Mouse (Mus musculus) C2C12 (cell line): ENCODE data around the gene Gpr25. TPM values are rescaled to one million over a fixed set of nuclear protein-coding genes. Genes with fewer than 3 reads are reported as not detected.

Source experiments
- H3K27me3 ChIP-seq: one replicate; pipeline ENCODE4 v1.6.1; 2011; ENCODE audit not compliant: control insufficient read depth, insufficient read depth, insufficient read length
- H3K36me3 ChIP-seq: one replicate; pipeline ENCODE4 v1.6.1; 2011; ENCODE audit not compliant: control insufficient read depth, insufficient read depth
- H3K4me3 ChIP-seq: one replicate; pipeline ENCODE4 v1.5.1; 2011; ENCODE audit warnings: mild to moderate bottlenecking, control low read depth; ENCODE audit not compliant: poor library complexity, insufficient read depth, severe bottlenecking
- H3K79me2 ChIP-seq: one replicate; pipeline ENCODE4 v1.6.1; 2011; ENCODE audit not compliant: control insufficient read depth, insufficient read depth
- H3K79me3 ChIP-seq: one replicate; pipeline ENCODE4 v1.6.1; 2011; ENCODE audit warnings: low read depth, control low read depth
- H3ac ChIP-seq: one replicate; pipeline ENCODE3; 2011; ENCODE audit warnings: low read depth; ENCODE audit not compliant: control insufficient read depth, insufficient read length
- CEBPB ChIP-seq: IDR thresholded peaks from one replicate; pipeline ENCODE4 v1.6.1; 2011; ENCODE audit warnings: low read depth, mild to moderate bottlenecking, control low read depth, moderate library complexity
- CTCF ChIP-seq: IDR thresholded peaks from one replicate; pipeline ENCODE4 v1.5.1; 2011; ENCODE audit not compliant: control insufficient read depth, insufficient read depth, insufficient read length
- FOSL1 ChIP-seq: IDR thresholded peaks from one replicate; pipeline ENCODE4 v1.8.0; 2011; ENCODE audit warnings: mild to moderate bottlenecking, low read length; ENCODE audit not compliant: poor library complexity, insufficient read depth, severe bottlenecking
- MAX ChIP-seq: IDR thresholded peaks from one replicate; pipeline ENCODE4 v1.6.1; 2011; ENCODE audit warnings: mild to moderate bottlenecking, control low read depth
- MYOD1 ChIP-seq: IDR thresholded peaks from one replicate; pipeline ENCODE4 v1.6.1; 2011; ENCODE audit warnings: low read depth; ENCODE audit not compliant: control insufficient read depth, insufficient read length
- MYOG ChIP-seq: IDR thresholded peaks from one replicate; pipeline ENCODE4 v1.6.1; 2011; ENCODE audit not compliant: control insufficient read depth, insufficient read length; ENCODE audit errors: extremely low read depth
- USF1 ChIP-seq: IDR thresholded peaks from one replicate; pipeline ENCODE4 v1.6.1; 2011; ENCODE audit warnings: low read depth, mild to moderate bottlenecking, control low read depth, moderate library complexity
- polyA plus RNA-seq: library from polyadenylated mRNA; unstranded; fragments of >200 nt; fragmentation: generic; extraction: Trizol; gene quantifications from one replicate; pipeline ENCODE4 v1.2.1, GENCODE M21; 2012; ENCODE audit warnings: missing spikeins

Gpr25 gene
- polyA plus RNA-seq, 1 experiment, result not detected

GRCm38 (mm10) chr1:136223758-136224342, 36.8 kb downstream of the Gpr25 start:
- no peak for TF ChIP-seq CEBPB
- no peak for TF ChIP-seq MYOD1
- no peak for TF ChIP-seq MAX
- no peak for TF ChIP-seq CTCF
- TF ChIP-seq MYOG, result no peak
- no peak for TF ChIP-seq FOSL1
- TF ChIP-seq USF1, result no peak
- no peak overlapping the region for H3K4me3 ChIP-seq
- H3ac ChIP-seq, result no peak overlapping the region
- H3K79me3 ChIP-seq, result peaks cover 2% of the 10 kb centered on the region
- H3K36me3 ChIP-seq, result peaks cover 12% of the 10 kb centered on the region
- no peaks in the 10 kb centered on the region for H3K79me2 ChIP-seq
- H3K27me3 ChIP-seq, result no peaks in the 10 kb centered on the region

DNA sequence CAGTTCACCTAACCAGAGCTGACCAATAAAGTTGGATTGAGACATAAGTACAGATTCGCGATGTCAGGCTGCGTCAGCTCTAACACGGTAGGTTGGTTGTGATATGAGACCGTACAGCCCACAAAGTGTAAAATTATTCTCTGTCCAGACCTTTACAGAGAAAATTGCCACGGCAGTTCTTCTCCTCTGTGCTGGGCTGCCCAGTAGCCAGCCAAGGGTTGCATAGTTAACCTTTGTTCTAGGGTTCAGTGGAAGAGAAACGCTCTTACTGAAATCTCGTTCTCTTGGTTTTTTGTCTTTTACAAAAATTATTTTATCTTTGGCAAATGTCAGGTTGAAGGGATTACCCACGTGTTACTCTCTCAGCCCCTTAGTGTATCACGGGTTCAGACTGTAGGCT, 38.3 kb downstream of the Gpr25 start:
- no peak overlapping the region for H3K4me3 ChIP-seq
- peaks cover 18% of the 10 kb centered on the region for H3K36me3 ChIP-seq
- no peaks in the 10 kb centered on the region for H3K79me2 ChIP-seq
- TF ChIP-seq USF1 (no peak), CTCF (no peak), MYOG (no peak), MAX (no peak), CEBPB (no peak), MYOD1 (no peak), FOSL1 (no peak)
- no peak overlapping the region for H3ac ChIP-seq
- H3K27me3 ChIP-seq, result no peaks in the 10 kb centered on the region
- no peaks in the 10 kb centered on the region for H3K79me3 ChIP-seq

DNA sequence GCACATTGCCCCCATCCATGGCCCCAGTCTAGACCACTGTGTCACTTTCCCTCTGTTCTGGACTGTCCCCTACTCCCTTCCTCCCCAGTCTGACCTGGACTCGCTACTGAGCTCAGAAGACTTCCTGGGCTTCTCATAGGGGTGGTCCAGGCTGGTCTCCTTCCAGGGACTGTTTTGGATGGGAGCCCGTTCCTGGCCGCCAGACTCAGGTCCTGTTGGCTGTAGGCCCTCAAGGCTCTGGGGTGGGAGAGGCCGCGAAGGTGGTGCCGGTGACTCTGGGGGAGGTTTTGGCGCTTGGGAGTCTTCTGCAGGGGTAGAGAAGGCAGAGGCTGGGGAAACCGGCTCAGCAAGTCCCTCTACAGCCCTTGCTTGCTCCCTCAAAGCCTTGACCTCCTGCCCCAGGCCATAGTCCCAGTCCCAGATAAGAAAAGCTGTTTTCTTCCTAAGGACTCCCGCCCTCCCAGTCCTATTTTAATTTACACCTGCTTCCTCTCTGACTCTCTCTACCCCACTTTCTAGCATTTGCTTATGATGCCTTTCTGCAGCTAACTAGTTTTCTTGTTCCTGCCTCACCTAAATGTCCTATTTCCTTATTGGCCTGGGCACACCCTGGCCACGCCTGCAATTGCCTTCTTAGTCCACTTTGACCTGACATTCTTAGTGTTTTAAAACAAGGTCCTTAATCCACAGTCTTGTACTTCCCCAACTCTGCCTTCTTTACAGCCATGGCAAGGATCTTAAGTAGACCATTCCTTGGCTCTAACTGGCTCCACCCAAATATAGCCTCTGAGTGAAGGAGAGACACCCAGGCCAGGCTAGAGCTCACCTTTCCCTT, 40.4 kb downstream of the Gpr25 start:
- Histone ChIP-seq H3K4me3 (no peak overlapping the region), H3K79me3 (no peaks in the 10 kb centered on the region), H3K27me3 (no peaks in the 10 kb centered on the region), H3K79me2 (no peaks in the 10 kb centered on the region), H3K36me3 (peaks cover 14% of the 10 kb centered on the region), H3ac (no peak overlapping the region)
- TF ChIP-seq MYOG, result no peak
- TF ChIP-seq MYOD1, result no peak
- TF ChIP-seq CTCF, result no peak
- no peak for TF ChIP-seq FOSL1
- TF ChIP-seq USF1, result no peak

- Histone ChIP-seq H3ac (no peak overlapping the region), H3K4me3 (no peak overlapping the region), H3K79me2 (no peaks in the 10 kb centered on the region), H3K27me3 (no peaks in the 10 kb centered on the region), H3K36me3 (peaks cover 5% of the 10 kb centered on the region), H3K79me3 (no peaks in the 10 kb centered on the region)
- TF ChIP-seq FOSL1, result no peak
- TF ChIP-seq CTCF, result no peak
- no peak for TF ChIP-seq CEBPB
- TF ChIP-seq USF1, result no peak
- no peak for TF ChIP-seq MYOD1
- no peak for TF ChIP-seq MAX
- TF ChIP-seq MYOG, result no peak
Measured at GRCm38 (mm10) chr1:136214304-136214703, 46.4 kb downstream of the Gpr25 start.

GRCm38 (mm10) chr1:136212803-136213202, 47.9 kb downstream of the Gpr25 start, which contains the start of gene Mroh3:
Gene Mroh3 (minus strand): TSS chr1:136212828.
- Histone ChIP-seq H3K27me3 (no peaks in the 10 kb centered on the region), H3K79me3 (no peaks in the 10 kb centered on the region), H3K36me3 (no peaks in the 10 kb centered on the region), H3ac (no peak within 1 kb of the TSS), H3K79me2 (no peaks in the 10 kb centered on the region), H3K4me3 (no peak within 1 kb of the TSS)
- no peak for TF ChIP-seq CTCF
- no peak for TF ChIP-seq CEBPB
- no peak for TF ChIP-seq USF1
- TF ChIP-seq MAX, result no peak
- TF ChIP-seq MYOG, result no peak
- no peak for TF ChIP-seq MYOD1
- no peak for TF ChIP-seq FOSL1

Other genes starting within 250 kb of the Gpr25 start
- gene Ascl5, start 210.1 kb downstream of the Gpr25 start, polyA plus RNA-seq, result not detected
- gene Cacna1s, start 208.1 kb downstream of the Gpr25 start, polyA plus RNA-seq, result 0.23 TPM
- 0.66 TPM for gene Kif21b, start 129.5 kb downstream of the Gpr25 start, polyA plus RNA-seq
- gene Mroh3, start 48.0 kb downstream of the Gpr25 start, polyA plus RNA-seq, result not detected
- 7.6 TPM for gene Inava, start 26.6 kb downstream of the Gpr25 start, polyA plus RNA-seq
- 7.4 TPM for gene Camsap2, start 85.2 kb upstream of the Gpr25 start, polyA plus RNA-seq
- 6.0 TPM for gene Ddx59, start 154.4 kb upstream of the Gpr25 start, polyA plus RNA-seq
- gene Kif14, start 205.5 kb upstream of the Gpr25 start, polyA plus RNA-seq, result 2.8 TPM